Mouse (Mus musculus) neural tube, embryonic 15.5 days (tissue): ENCODE measurements around the gene Uqcrc1. TPM values are rescaled to one million over a fixed set of nuclear protein-coding genes. Genes with fewer than 3 reads are reported as not detected.

Source experiments
- ATAC-seq: fragments of 200-750 bp; cut with Nextera tagmentation; 2 replicates; pipeline ENCODE4 v1.8.0; 2017; ENCODE audit warnings: mild to moderate bottlenecking, moderate TSS enrichment, moderate library complexity; ENCODE audit not compliant: low FRiP score
- H3K27ac ChIP-seq: fragments of 300-500 bp; sonication (generic); replicated peaks from 2 replicates; pipeline ENCODE4 v1.5.1; 2015; ENCODE audit warnings: mild to moderate bottlenecking, inconsistent platforms
- H3K27me3 ChIP-seq: fragments of 300-500 bp; sonication (generic); replicated peaks from 2 replicates; pipeline ENCODE4 v1.6.1; 2015; ENCODE audit warnings: inconsistent platforms
- H3K36me3 ChIP-seq: fragments of 300-500 bp; sonication (generic); 2 replicates; pipeline ENCODE4 v1.6.1; 2015; ENCODE audit warnings: inconsistent platforms
- H3K4me1 ChIP-seq: fragments of 300-500 bp; sonication (generic); 2 replicates; pipeline ENCODE4 v1.6.1; 2015; ENCODE audit warnings: inconsistent platforms
- H3K4me2 ChIP-seq: fragments of 300-500 bp; sonication (generic); 2 replicates; pipeline ENCODE4 v1.6.1; 2015; ENCODE audit warnings: inconsistent platforms, mild to moderate bottlenecking, moderate library complexity
- H3K4me3 ChIP-seq: fragments of 300-500 bp; sonication (generic); replicated peaks from 2 replicates; pipeline ENCODE4 v1.5.1; 2015; ENCODE audit warnings: mild to moderate bottlenecking, inconsistent platforms
- H3K9ac ChIP-seq: fragments of 300-500 bp; sonication (generic); replicated peaks from 2 replicates; pipeline ENCODE4 v1.6.1; 2015; ENCODE audit warnings: mild to moderate bottlenecking, inconsistent platforms
- H3K9me3 ChIP-seq: fragments of 300-500 bp; sonication (generic); replicated peaks from 2 replicates; pipeline ENCODE4 v1.6.1; 2016; ENCODE audit warnings: inconsistent platforms
- WGBS: fragments of 180-500 bp; shearing (Covaris S2); methylation state at CpG from one replicate; pipeline ENCODE4 v1.1.7; 2015; ENCODE audit warnings: mixed read lengths; 5-methylcytosine and 5-hydroxymethylcytosine counted together
- polyA plus RNA-seq: library from polyadenylated mRNA; unstranded; fragments of >200 nt; fragmentation: Nextera tagmentation; extraction: Ambion mirVana; gene quantifications from 2 replicates; pipeline ENCODE4 v1.2.1, GENCODE M21; 2015

Gene Uqcrc1
- polyA plus RNA-seq, 1 experiment from 2014 or later: 511 TPM

- Histone ChIP-seq H3K4me2 (no peak overlapping the region), H3K27ac (peak overlapping the region; percentile 45), H3K4me1 (no peaks in the 10 kb centered on the region), H3K9ac (no peak overlapping the region), H3K4me3 (no peak overlapping the region), H3K36me3 (peaks cover 52% of the 10 kb centered on the region), H3K27me3 (peaks cover 23% of the 10 kb centered on the region), H3K9me3 (no peaks in the 10 kb centered on the region)
- 86% methylated on average over 9 of the region's 9 CpGs for WGBS
- no peak for ATAC-seq
Measured at GRCm38 (mm10) chr9:108949967-108950728, 13.7 kb downstream of the Uqcrc1 start.

DNA sequence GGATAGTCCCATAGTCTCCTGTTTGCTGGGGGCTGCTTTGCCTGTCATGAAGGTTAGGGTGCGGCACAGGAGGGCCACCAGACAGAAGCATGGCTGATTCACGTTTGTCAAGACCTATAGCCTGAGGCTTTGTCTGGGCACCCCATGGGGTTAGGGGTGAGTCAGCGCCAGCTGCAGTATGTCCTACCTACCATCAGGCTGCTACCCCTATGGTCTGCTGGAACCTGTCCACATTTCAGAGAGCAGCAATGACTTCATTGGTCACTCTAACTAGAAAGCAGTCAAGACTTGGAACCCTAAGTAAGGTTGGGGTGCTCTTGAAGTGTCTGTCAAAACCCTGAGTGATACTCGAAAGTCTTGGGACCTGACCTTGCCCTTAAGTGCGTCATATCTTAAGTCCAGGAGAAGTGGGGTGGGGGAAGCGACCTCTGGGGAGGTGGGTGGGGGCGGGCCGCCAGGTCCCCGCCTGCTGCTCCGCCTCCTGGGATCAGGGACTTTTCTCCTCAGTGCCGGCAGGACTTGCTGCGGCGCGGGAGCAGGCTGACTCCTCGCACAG is 16.7 kb downstream of the Uqcrc1 start, which contains the start of gene Col7a1:
Col7a1 (plus strand) TSS at position 506 of the 556 bp plus-strand sequence.
- Histone ChIP-seq H3K9ac (no peak within 1 kb of the TSS), H3K27ac (no peak within 1 kb of the TSS), H3K4me1 (no peaks in the 10 kb centered on the region), H3K4me3 (no peak within 1 kb of the TSS), H3K27me3 (peaks cover 23% of the 10 kb centered on the region), H3K36me3 (peaks cover 24% of the 10 kb centered on the region), H3K4me2 (peak within 1 kb of the TSS; percentile 19; the same call in 1 of the 2 replicates), H3K9me3 (no peaks in the 10 kb centered on the region)
- 13% methylated on average over 15 of the region's 15 CpGs for WGBS
- ATAC-seq: no peak

DNA sequence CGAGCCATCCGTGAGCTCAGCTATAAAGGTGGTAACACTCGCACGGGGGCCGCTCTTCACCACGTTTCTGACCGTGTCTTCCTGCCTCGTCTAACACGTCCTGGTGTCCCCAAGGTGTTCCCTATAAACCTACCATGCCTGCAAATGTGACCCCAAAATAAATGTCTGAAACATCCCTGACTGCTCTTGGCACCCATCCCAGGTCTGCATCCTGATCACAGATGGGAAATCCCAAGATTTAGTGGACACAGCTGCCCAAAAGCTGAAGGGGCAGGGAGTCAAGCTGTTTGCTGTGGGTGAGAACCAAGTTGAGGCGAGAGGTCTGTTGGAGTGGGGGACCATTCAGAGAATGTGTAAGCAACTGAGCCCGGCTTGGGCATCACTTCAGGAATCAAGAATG is 18.8 kb downstream of the Uqcrc1 start:
- Histone ChIP-seq H3K4me1 (no peaks in the 10 kb centered on the region), H3K27ac (no peak overlapping the region), H3K4me2 (no peak overlapping the region), H3K4me3 (no peak overlapping the region), H3K9me3 (no peaks in the 10 kb centered on the region), H3K9ac (no peak overlapping the region), H3K27me3 (peaks cover 23% of the 10 kb centered on the region), H3K36me3 (peaks cover 3% of the 10 kb centered on the region)
- 91% methylated on average over 11 of the region's 11 CpGs for WGBS
- no peak for ATAC-seq

GRCm38 (mm10) chr9:108955846-108956245 is 19.4 kb downstream of the Uqcrc1 start:
- no peaks in the 10 kb centered on the region for H3K36me3 ChIP-seq
- no peaks in the 10 kb centered on the region for H3K9me3 ChIP-seq
- no peak overlapping the region for H3K9ac ChIP-seq
- no peak overlapping the region for H3K4me3 ChIP-seq
- H3K27ac ChIP-seq: no peak overlapping the region
- no peak for ATAC-seq
- H3K4me1 ChIP-seq: no peaks in the 10 kb centered on the region
- peaks cover 23% of the 10 kb centered on the region for H3K27me3 ChIP-seq
- 92% methylated on average over 11 of the region's 11 CpGs for WGBS
- no peak overlapping the region for H3K4me2 ChIP-seq

DNA sequence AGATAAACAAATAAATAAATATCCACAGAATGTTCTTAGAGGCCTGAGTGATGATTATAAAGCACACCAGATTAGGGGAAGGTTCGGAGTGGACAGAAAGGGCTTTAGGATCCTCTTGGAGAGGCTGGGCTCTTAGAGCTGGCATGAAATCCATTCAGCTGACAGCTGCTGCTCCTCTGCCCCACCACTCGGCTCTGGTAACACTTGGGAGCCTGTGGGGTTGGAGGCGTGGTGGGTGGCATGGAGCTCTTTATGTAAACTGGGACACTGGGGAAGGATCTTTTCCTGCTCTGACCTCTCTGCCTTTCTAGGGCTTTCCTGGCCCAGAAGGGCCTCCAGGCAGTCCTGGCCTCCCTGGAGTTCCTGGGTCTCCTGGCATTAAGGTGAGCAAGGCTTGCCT is 27.1 kb downstream of the Uqcrc1 start:
- Histone ChIP-seq H3K27me3 (no peaks in the 10 kb centered on the region), H3K9ac (no peak overlapping the region), H3K9me3 (no peaks in the 10 kb centered on the region), H3K27ac (no peak overlapping the region), H3K36me3 (no peaks in the 10 kb centered on the region), H3K4me1 (no peaks in the 10 kb centered on the region), H3K4me3 (no peak overlapping the region), H3K4me2 (no peak overlapping the region)
- 83% methylated on average over 3 of the region's 3 CpGs for WGBS
- no peak for ATAC-seq

- H3K9me3 ChIP-seq: no peaks in the 10 kb centered on the region
- 87% methylated on average over 6 of the region's 6 CpGs for WGBS
- H3K27me3 ChIP-seq: no peaks in the 10 kb centered on the region
- no peak for ATAC-seq
- no peaks in the 10 kb centered on the region for H3K4me1 ChIP-seq
- no peak overlapping the region for H3K4me3 ChIP-seq
- H3K36me3 ChIP-seq: no peaks in the 10 kb centered on the region
- H3K27ac ChIP-seq: no peak overlapping the region
- H3K9ac ChIP-seq: no peak overlapping the region
- no peak overlapping the region for H3K4me2 ChIP-seq
Measured at GRCm38 (mm10) chr9:108964338-108964737, 27.9 kb downstream of the Uqcrc1 start.

DNA sequence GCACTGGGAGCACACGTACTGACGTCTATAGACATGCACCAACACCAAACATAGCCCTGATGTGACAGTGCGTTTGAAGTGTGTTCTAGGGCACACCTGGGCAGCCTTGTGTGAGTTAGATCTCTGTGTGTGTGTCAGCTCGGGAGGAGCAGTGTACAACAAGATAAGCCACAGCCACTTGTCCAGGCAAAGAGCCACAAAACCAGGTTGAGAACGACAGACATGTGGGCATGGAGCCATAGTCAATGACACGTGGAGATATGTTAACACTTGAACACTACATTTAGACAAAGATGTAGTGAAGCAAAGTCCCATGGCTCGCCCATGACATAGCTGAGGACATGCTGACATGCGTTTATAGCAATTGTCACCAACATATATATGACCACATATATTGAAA is 34.2 kb downstream of the Uqcrc1 start:
- no peak overlapping the region for H3K4me2 ChIP-seq
- no peaks in the 10 kb centered on the region for H3K27me3 ChIP-seq
- no peak for ATAC-seq
- no peak overlapping the region for H3K9ac ChIP-seq
- no peaks in the 10 kb centered on the region for H3K4me1 ChIP-seq
- no peak overlapping the region for H3K4me3 ChIP-seq
- 88% methylated on average over 8 of the region's 8 CpGs for whole genome bisulfite sequencing
- H3K9me3 ChIP-seq: no peaks in the 10 kb centered on the region
- H3K36me3 ChIP-seq: no peaks in the 10 kb centered on the region
- no peak overlapping the region for H3K27ac ChIP-seq

DNA sequence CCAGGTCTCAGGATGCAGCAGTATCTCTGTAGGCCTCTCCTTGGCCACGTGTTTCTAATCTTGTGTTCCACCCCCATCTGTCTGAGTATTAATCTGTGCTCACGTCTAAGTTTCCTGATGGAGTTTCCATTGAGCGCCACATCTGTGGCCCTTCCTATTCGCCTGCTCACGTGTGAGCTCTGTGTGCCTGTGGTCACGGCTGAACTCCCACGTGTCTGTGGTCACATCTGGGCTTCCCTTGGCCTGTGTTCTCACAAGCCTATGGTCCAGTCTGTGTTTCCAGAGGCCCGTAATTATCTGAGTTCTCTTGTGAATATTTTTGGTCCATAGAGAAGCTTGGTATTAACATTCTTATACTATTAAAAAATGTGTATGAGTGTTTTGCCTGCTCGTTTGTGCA is 40.0 kb downstream of the Uqcrc1 start:
- ATAC-seq: no peak
- H3K27ac ChIP-seq: no peak overlapping the region
- no peak overlapping the region for H3K4me2 ChIP-seq
- no peaks in the 10 kb centered on the region for H3K36me3 ChIP-seq
- no peak overlapping the region for H3K9ac ChIP-seq
- H3K9me3 ChIP-seq: no peaks in the 10 kb centered on the region
- no peaks in the 10 kb centered on the region for H3K4me1 ChIP-seq
- no peaks in the 10 kb centered on the region for H3K27me3 ChIP-seq
- 89% methylated on average over 9 of the region's 9 CpGs for WGBS
- no peak overlapping the region for H3K4me3 ChIP-seq

- no peaks in the 10 kb centered on the region for H3K27me3 ChIP-seq
- no peaks in the 10 kb centered on the region for H3K9me3 ChIP-seq
- H3K4me3 ChIP-seq: no peak overlapping the region
- H3K4me2 ChIP-seq: no peak overlapping the region
- WGBS: 77% methylated on average over 7 of the region's 7 CpGs
- no peak overlapping the region for H3K9ac ChIP-seq
- no peaks in the 10 kb centered on the region for H3K4me1 ChIP-seq
- H3K36me3 ChIP-seq: no peaks in the 10 kb centered on the region
- no peak overlapping the region for H3K27ac ChIP-seq
- no peak for ATAC-seq
Measured at GRCm38 (mm10) chr9:108977966-108978365, 41.5 kb downstream of the Uqcrc1 start.

DNA sequence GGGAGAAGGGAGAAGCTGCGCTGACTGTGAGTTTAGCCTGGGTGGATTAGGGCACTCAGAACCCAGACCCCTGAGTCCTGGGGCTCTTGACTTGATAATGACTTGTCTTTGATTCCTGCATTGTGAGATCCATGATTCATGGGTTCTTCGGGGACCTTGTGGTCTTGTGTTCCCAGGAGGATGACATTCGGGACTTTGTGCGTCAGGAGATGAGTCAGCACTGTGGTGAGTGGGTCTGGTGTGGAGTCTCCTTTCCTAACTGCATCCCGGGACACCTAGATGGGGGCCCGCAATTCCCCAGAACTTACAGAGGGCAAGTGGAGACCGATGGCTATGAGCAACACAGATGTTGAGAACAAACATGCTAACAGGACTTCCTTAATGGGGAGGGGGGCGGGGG is 46.1 kb downstream of the Uqcrc1 start:
- Histone ChIP-seq H3K36me3 (no peaks in the 10 kb centered on the region), H3K4me3 (no peak overlapping the region), H3K9me3 (no peaks in the 10 kb centered on the region), H3K27ac (no peak overlapping the region), H3K4me2 (no peak overlapping the region), H3K27me3 (no peaks in the 10 kb centered on the region), H3K4me1 (no peaks in the 10 kb centered on the region), H3K9ac (no peak overlapping the region)
- WGBS: 84% methylated on average over 8 of the region's 8 CpGs
- no peak for ATAC-seq

DNA sequence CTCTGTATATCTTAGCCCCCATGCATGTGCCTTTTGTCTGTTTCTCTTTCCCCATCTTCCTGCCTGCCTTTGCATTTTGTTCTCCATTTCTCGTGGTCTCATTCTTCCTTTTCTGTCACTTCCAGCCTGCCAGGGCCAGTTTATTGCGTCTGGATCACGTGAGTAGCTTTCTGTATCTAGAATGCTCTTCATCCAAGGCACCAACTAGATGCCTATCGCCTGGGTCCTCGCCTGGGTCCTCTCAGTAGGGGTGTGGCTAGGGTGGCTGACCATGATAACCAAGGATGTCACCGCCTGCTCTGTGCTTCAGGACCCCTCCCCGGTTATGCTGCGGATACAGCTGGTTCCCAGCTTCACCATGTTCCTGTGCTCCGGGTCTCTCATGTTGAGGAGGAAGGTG is 46.8 kb downstream of the Uqcrc1 start:
- no peaks in the 10 kb centered on the region for H3K9me3 ChIP-seq
- H3K36me3 ChIP-seq: no peaks in the 10 kb centered on the region
- ATAC-seq: no peak
- H3K4me1 ChIP-seq: 0 out of 2 replicates have a peak, but pooled peaks cover 3% of the 10 kb centered on the region
- no peak overlapping the region for H3K27ac ChIP-seq
- H3K4me3 ChIP-seq: no peak overlapping the region
- H3K4me2 ChIP-seq: no peak overlapping the region
- 78% methylated on average over 9 of the region's 9 CpGs for WGBS
- no peaks in the 10 kb centered on the region for H3K27me3 ChIP-seq
- H3K9ac ChIP-seq: no peak overlapping the region

GRCm38 (mm10) chr9:108985710-108986109 is 49.3 kb downstream of the Uqcrc1 start, which contains the start of gene Ucn2:
Gene Ucn2, plus strand, starts transcription at chr9:108986010.
- no peak within 1 kb of the TSS for H3K27ac ChIP-seq
- no peak for ATAC-seq
- no peaks in the 10 kb centered on the region for H3K36me3 ChIP-seq
- H3K4me2 ChIP-seq: no peak within 1 kb of the TSS
- no peak within 1 kb of the TSS for H3K9ac ChIP-seq
- H3K27me3 ChIP-seq: no peaks in the 10 kb centered on the region
- peaks cover 6% of the 10 kb centered on the region; the same call in 1 of the 2 replicates for H3K4me1 ChIP-seq
- WGBS: 80% methylated on average over 4 of the region's 4 CpGs
- no peaks in the 10 kb centered on the region for H3K9me3 ChIP-seq
- H3K4me3 ChIP-seq: no peak within 1 kb of the TSS
